Mouse (Mus musculus) urinary bladder, postnatal 25 days (tissue): ENCODE measurements around the gene Pbrm1.

Experiments
- DNase-seq: peaks from one replicate; pipeline ENCODE4 v3.0.0; 2022; ENCODE audit warnings: low spot score

Pbrm1 gene

GRCm38 (mm10) chr14:31018860-31019291 lies at the start of gene Pbrm1, which contains the start of gene Gnl3:
Gene Pbrm1, plus strand, starts transcription at chr14:31019138.
Gene Gnl3, minus strand, starts transcription at chr14:31019152.
- DNase-seq = peak; percentile 95

GRCm38 (mm10) chr14:30974204-30974603 lies 44.7 kb upstream of the Pbrm1 start:
- DNase-seq = peak; percentile 11

GRCm38 (mm10) chr14:30976222-30976621 lies 42.7 kb upstream of the Pbrm1 start:
- DNase-seq = no peak

GRCm38 (mm10) chr14:30996417-30996816 lies 22.5 kb upstream of the Pbrm1 start:
- DNase-seq = no peak

GRCm38 (mm10) chr14:31000356-31000755 lies 18.6 kb upstream of the Pbrm1 start:
- DNase-seq = no peak

- DNase-seq = no peak
Observed at GRCm38 (mm10) chr14:31000816-31001306, 18.1 kb upstream of the Pbrm1 start.

GRCm38 (mm10) chr14:31001307-31002205 lies 17.4 kb upstream of the Pbrm1 start, which contains the start of the genes Glt8d1 and Spcs1:
Gene Glt8d1, plus strand, starts transcription at chr14:31001400.
Gene Spcs1, minus strand, starts transcription at chr14:31001672.
- peak; percentile 86 for DNase-seq

GRCm38 (mm10) chr14:31004527-31004926 lies 14.4 kb upstream of the Pbrm1 start:
- DNase-seq = no peak

- DNase-seq = no peak
Observed at GRCm38 (mm10) chr14:31006779-31007178, 12.2 kb upstream of the Pbrm1 start.

GRCm38 (mm10) chr14:31011588-31011987 lies 7.3 kb upstream of the Pbrm1 start:
- no peak for DNase-seq

GRCm38 (mm10) chr14:31013928-31014327 lies 5.0 kb upstream of the Pbrm1 start:
- no peak for DNase-seq

- DNase-seq = no peak
Observed at GRCm38 (mm10) chr14:31016063-31016462, 2.9 kb upstream of the Pbrm1 start.

- no peak for DNase-seq
Observed at GRCm38 (mm10) chr14:31017854-31018253, 1.1 kb upstream of the Pbrm1 start.

- peak; percentile 65 for DNase-seq
Observed at GRCm38 (mm10) chr14:31019331-31020205, 630 bp downstream of the Pbrm1 start.

GRCm38 (mm10) chr14:31022579-31022978 lies 3.6 kb downstream of the Pbrm1 start:
- no peak for DNase-seq

GRCm38 (mm10) chr14:31025785-31026184 lies 6.8 kb downstream of the Pbrm1 start:
- no peak for DNase-seq

- DNase-seq = no peak
Observed at GRCm38 (mm10) chr14:31045296-31045695, 26.4 kb downstream of the Pbrm1 start.

GRCm38 (mm10) chr14:31045817-31046216 lies 26.9 kb downstream of the Pbrm1 start:
- DNase-seq = no peak

- DNase-seq = no peak
Observed at GRCm38 (mm10) chr14:31062277-31062676, 43.3 kb downstream of the Pbrm1 start.

GRCm38 (mm10) chr14:31069086-31069733 lies 50.3 kb downstream of the Pbrm1 start:
- DNase-seq = no peak

GRCm38 (mm10) chr14:31078597-31079208 lies 59.8 kb downstream of the Pbrm1 start:
- no peak for DNase-seq
